Mouse (Mus musculus) cerebellum, postnatal 10 days (tissue): ENCODE results near the gene Klrb1a.
"Not testable (repeated sequence)": the region's sequence is repeated elsewhere in the genome, so short reads cannot be mapped to it uniquely, and the experiment has no call there.

Experiments used
- DNase-seq, 2 experiments: peaks; one replicate each; pipeline ENCODE4 v3.0.0; 2021; ENCODE audit warnings: mixed read lengths in 2 of 2

Gene Klrb1a

DNA sequence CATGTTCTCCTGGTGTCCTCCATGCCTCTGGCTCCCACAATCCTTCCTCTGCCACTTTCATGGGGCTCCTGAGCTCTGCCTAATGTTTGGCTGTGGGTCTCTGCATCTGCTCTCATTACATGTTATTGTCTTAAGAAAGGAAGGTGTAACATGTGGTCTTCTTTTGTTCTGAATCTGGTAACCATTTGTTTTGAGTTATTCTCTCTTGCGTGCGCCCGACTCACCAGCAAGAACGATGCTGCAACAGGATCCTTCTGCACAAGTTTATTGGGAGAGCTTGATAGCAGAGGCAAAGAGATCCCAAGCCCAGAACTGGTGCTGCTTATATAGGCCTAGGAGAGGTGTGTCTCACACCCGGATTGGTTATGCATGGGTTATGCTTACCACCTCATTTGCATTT lies at the start of gene Klrb1a:
TSS of gene Klrb1a (minus strand) at position 101 of the 400 bp plus-strand sequence.
- not testable (repeated sequence) for DNase-seq

DNA sequence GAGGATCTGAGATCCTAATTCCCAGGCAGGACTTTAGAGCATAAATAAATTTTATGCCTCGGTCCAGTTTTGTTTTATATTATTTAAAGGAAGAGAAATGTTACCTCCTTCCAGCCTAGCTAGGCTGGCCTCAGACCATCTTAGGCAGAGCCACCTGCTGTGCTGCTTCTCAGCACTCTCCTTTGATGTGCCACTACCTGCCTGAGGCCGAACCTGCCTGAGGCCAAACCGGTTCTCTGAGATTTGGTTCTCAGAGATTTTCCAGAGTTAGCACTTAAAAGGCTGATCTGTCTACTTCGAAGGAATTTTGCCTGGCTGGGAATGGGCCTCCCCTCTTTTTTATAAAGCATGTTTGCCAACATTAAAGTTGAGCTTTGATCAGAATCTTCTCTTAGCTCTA lies 46.6 kb upstream of the Klrb1a start:
- no peak for DNase-seq

DNA sequence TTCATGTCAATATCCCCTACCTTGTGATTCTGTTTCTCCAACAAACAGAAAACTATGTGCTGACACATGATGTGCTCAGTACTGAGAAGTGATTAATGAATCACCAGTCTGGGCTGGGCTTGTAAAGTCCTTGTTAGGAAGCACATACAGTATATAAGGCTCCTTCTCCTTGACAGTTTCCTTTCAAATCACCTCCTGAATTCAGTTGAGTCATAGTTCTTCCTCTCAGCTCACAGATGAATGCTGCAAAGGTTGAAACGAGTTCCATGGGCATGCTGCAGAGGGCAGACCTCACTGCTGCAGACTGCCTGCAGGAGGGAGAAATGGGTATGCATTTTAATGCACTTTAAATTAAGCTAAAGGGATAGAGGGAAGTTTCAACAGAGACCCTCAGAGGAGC lies 38.9 kb upstream of the Klrb1a start, which contains the start of gene Clec2h:
TSS of gene Clec2h (plus strand) at position 180 of the 400 bp plus-strand sequence.
- no peak for DNase-seq

DNA sequence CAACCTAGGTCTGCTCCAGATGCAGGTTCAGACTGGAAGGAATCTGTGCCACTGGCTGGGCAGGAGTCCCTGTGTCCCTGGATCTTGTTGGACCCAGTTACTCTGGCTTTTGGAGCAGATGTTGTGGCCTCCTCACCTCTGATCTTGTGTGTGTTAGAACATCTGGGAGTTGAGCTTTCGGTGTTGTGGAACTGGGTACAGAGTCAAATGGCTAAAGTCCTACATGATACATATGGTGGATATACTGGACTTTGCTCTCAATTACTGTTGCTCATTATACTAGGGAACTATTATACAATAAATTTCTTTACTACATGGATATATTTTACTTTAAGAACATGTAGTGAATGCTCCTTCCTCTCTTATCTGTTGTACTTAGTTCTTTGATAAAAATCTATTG lies 37.9 kb upstream of the Klrb1a start:
- no peak for DNase-seq

DNA sequence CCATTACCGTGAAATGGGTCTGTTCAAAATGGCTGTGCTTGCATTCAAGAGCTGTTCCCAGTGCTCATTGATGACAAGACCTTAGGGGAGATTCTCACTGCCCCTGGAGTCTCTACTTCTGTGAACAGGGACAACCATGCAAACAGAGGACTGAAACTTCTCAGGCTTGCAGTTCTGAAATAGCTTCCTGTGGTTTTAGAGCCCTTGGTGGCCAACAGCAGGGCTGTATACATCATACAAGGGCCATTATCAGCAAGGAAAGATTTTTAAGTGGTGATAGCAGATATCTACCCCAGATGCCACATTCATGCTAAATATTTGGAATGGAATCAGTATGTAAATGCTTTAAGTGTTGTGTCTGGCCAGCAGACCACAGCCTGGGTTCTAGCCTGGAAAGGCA lies 29.6 kb upstream of the Klrb1a start:
- no peak for DNase-seq

DNA sequence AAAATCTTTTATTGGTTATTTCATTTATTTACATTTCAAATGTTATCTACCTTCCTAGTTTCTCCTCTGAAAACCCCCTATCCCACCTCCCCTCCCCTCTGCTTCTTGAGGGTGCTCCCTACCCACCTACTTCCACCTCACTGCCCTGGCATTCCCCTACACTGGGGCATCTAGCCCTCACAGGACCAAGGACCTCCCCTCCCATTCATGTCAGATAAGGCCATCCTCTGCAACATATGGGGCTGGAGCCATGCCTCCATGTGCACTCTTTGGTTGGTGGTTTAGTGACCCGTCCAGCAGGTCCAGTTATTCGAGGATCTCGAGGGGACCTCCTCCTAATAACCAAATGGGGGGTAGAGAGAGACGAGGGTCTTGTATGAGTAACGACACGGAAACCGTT lies 27.5 kb upstream of the Klrb1a start:
- DNase-seq = not testable (repeated sequence)

DNA sequence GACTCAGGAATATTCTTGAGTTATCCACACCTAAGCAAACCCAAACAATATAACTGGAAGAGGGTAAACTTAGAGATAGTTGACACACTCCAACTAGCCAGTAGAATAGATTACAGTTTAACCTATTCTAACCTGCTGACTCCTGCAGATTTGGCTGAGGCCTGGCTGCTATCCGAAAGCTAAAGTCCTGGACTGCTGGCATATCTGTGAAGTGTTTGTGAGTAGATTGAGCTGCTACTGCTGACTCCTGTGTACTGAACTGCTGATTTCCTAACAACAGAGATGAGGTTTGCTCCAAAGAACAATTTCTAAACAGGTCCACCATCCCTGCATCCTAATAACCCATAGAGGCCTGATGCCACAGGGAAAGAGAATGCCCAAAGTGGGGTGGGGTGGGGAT lies 26.9 kb upstream of the Klrb1a start:
- DNase-seq = no peak

DNA sequence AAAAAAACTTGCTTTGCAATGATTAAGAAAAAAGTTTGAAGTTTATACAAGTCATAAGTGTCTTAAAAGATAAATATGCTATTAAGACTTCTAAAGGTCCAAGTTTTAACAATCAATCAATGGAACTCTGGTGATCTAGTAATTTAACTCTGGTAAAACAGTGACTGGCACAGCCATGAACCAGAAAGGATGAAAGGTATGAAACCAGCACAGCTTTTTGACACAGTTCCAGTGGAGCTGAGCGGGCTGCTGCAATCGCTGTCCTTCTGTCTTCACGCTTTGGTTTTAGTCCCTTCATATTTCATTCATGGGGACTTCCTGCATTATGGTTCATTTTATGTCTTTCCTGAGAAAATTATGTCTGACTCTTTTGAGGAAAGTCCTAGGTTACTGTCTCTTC lies 26.3 kb upstream of the Klrb1a start:
- no peak for DNase-seq

DNA sequence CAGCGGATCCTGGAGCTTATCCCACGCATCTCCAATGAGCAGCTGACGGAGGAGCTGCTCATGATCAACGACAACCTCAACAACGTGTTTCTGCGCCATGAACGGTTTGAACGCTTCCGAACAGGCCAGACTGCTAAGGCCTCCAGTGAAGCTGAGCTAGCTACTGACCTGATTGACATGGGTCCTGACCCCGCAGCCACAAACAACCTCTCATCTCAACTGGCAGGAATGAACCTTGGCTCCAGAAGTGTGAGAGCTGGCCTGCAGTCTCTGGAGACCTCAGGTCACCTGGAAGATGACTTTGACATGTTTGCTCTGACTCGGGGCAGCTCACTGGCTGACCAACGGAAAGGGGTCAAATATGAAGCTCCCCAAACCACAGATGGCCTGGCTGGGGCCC lies 22.4 kb upstream of the Klrb1a start:
- not testable (repeated sequence) for DNase-seq

DNA sequence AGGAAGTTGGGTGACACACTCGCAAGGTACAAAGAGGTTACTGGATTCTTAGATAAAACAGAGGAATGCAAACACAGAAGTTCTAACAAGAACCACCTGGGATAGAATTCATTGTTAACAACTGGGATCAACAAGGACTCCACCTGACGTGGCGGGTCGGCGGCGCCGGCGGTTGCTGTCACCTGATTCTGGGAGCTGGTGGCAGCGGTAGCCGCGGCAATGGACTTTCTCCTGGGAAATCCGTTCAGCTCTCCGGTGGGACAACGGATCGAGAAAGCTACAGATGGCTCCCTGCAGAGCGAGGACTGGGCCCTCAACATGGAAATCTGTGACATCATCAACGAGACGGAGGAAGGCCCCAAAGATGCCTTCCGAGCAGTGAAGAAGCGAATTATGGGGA lies 21.4 kb upstream of the Klrb1a start:
- not testable (repeated sequence) for DNase-seq

DNA sequence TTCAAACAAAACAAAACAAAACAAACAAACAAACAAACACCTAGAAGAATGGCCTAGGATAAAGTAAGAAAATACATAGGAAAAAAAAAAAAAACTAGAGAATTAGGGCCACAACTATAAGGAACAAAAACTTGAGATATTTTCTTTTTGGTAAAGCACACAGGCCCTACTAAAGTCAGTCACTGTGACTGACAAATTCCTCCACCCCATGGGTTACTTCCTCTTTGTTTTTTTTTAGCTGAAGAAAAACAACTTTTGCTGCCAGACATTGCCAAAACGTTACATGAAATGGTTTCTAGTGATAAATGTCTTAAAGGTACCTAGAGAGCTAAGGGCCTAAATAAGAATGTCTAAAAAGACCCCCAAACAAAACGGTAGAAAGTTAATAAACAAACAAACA lies 20.7 kb upstream of the Klrb1a start:
- no peak for DNase-seq

DNA sequence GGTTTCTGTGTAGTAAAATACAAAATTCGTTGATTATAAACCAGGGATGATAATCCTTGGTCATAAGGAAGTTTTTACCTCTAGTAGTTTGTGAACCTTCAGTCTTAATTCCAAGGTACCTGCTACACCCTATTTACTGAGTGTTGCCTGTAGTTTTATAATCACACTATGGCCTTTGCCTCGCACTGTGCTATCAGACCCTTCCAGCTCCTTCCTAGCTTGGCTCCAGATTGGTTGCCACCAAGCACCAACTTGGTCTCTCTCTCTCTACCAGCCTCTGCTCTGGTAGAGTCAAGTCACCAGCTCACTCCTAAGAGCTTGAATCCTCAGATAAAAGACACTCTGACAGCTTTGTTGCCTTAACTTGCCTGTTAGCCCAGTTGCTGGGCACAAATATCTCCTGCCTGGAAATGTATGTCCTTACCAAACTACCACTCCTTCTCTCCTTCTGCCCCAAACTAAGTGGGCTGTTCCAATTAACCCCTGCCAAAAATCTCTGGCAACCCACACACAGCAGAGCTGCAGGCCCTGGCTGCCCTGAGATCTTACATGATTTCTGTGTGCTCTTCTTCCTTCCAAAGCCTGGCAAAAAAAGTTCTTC lies 17.9 kb upstream of the Klrb1a start:
- DNase-seq = peak; percentile 4 to 16

DNA sequence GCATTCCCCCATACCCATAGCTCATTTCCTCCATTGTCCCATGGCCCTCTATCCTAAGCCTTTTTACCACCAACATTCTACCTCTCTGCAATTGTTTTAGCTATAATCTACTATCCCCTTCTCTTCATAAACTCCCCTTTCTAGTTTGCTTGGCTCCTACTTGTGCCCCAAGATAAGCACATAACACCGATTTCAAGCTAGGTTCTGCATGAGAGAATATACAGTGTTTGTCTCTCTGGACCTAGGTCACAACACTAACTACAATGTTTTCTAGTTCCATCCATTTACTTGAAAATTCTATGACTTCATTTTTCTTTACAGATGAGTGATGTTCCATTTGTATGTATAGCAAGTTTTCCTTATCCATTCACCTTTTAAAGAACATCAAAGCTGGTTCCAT lies 17.3 kb upstream of the Klrb1a start:
- no peak for DNase-seq

DNA sequence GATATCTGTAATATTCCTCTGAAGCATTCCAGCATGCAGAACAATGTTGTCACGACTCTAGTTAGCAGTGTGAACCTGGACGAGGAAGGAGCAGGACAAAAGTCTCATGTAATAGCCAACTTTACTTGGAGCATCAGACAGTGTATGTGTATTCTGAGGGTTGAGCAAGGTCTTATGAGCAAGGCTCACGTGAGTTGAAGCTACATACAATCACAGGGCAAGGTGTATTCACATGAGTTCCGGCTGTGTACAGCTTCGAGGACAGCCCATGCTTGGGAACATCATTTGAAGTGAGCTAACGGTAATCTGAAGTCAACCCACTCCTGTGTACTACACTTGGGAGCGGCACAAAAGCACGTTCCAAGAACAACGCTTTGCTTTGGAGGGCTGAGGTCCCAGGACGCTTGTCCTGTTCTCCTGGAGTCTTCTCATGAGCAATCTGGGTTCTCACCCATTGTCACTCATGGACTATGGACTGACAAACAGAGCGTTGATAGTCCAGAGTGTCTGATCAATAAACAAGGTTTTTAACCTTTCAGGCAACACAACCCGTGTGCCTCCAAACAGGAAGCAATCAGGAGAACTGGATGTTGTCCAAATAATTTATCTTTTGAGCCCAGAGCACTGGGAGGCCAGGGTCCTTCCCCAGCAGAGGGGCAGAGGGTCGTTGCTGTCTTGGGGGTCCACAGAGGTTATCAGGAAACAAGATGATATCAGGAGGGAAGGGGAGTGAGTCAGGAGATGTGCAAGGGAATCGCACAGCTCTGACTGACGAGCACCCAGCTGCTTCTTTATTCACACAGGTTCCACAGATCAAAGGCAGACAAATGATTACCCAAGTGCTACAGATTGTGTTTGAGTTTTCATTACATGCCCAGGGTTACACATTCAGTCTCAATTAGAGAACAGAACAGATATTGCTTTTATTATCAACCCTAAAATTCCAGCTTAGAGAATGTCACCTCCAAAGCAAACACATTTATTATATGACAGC lies 7.9 kb upstream of the Klrb1a start:
- not testable (repeated sequence) for DNase-seq

DNA sequence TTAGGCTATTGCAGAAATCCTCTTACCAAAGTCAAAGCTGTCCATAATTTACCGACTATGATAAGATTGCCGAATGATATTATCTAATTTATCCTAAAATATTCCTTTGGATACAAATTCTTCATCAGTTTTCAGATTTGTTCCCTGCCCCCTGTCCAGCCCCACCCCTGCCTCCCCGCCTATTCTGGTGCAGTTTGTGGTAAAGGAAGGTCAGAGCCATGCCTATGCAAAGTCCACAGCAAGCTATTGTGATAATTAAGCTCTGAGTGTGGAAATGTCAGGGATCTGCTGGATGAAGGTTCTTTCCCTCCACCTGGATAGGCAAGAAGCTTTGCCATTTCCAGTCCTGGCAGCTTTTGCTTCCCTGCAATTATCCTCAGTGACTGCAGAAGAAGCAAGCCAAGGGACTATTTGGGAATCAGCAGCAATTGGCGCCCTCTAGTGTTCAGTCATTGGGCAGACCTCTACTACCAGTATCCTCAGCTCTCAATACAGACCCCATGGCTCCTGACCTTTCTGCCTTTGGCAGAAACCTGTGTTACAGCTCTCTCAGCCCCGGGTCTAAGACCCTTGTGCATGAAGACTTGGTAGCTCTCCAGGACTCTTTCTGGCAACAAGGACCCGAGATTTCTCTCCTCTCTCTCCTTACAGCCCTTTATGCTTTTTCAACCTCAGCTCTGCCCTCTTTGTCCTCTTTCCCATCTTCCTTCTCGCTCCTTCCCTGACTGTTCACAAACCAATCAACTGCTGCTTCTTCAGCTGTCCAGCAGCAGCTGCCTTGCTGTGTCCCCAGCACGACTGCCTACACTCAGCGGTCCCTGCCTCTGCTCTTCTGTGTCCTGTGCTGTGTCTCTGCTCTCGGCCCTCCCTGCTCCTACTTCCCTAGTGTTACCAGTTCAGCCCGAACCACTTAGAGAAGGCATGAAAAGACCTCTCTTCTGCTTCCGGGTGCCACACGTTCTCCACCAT lies 6.7 kb upstream of the Klrb1a start:
- peak; percentile 76 to 83 for DNase-seq

DNA sequence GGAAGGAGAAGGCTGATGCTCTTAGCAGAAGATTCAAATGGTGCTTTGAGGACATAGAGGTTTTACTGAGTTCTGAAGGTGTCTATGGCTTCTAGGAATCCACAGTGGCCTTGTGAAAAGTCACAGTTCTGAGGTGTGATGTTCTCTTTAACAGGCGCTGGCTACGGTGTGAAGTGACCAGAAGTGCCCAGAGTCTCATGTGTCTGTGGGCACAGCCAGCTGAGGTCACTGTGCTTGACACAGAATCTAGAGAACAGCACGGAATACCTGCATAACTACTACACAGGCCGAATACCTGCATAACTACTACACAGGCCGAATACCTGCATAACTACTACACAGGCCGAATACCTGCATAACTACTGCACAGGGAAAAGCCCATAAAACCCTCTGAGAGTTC lies 1.9 kb upstream of the Klrb1a start:
- not testable (repeated sequence) for DNase-seq

DNA sequence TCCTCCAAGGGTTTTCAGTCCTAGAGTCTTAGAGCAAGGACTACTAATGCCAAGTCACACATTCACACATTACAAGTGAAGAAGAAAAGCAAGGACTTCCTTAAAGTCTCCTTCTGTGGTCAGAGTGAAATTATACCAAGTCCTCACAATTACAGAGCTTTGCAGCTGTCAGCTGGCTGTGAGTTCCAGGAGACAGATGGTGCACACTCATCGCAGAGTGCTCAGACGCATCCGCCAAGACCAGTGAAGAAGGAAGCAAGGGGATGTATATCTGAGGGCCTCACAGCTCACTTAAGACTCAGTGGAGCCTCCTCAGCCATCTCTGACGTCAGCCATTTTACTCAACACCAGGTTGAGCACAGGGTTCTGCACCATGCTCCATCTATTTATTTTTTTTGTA lies 1.1 kb upstream of the Klrb1a start:
- peak in 1 of 2 experiments; percentile 24 for DNase-seq

DNA sequence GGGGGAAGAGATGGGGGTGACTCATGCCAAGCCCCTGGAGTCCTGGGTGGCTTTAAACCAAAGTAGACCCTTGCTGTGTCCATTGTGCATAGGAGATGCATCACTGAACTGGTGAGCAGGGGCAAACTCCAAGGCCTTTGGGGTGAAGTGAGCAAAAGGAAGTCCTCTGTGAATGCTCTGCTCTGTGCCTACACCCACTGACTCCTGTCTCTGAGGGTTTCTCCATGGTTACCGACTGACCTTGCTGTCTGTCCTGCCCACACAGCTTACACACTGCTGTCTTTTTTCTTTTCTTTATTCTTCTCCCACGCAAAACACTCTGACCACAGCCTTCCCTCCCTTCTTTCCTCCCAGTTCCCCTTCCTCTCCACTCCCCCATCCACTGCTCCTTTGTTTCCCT lies 600 bp downstream of the Klrb1a start:
- no peak for DNase-seq

DNA sequence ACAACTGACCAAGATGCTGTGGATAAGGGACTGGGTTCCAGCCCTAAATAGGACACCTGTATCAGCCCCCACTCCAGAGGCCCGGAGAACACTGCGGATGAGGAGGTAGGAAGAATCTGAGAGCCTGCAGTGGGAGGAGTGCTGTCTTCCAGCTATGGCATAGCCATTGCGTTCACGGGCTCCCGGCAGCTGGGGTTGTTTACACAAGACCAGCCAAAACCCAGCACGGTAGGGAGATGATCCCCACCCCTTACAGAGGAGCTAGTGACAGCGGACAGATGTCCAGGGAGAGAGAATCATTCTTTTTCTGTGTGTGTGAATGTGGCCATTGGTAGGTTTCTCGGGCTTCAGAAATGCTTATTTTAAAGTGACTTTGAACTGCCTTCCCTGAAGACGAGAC lies 17.0 kb downstream of the Klrb1a start:
- DNase-seq = peak; percentile 23 to 26

DNA sequence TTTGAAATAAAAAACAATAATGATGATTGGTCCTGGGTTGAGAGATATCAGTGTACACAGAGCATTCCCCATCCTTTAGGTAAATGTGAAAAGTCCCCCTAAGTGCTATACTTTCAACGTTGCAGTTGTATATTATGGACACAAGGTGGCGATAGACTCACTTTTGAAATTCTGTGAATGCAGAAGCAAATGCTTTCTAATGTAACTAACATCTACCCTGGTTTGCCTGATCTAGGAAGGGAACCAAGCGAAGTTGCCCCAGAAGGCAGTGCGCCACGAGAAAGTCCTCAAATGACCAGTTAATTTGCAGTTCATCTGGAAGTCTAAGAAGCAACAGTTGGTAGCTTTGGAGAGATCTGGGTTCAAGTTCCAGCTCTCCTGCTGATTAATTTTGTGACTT lies 18.8 kb downstream of the Klrb1a start:
- peak; percentile 18 to 40 for DNase-seq

DNA sequence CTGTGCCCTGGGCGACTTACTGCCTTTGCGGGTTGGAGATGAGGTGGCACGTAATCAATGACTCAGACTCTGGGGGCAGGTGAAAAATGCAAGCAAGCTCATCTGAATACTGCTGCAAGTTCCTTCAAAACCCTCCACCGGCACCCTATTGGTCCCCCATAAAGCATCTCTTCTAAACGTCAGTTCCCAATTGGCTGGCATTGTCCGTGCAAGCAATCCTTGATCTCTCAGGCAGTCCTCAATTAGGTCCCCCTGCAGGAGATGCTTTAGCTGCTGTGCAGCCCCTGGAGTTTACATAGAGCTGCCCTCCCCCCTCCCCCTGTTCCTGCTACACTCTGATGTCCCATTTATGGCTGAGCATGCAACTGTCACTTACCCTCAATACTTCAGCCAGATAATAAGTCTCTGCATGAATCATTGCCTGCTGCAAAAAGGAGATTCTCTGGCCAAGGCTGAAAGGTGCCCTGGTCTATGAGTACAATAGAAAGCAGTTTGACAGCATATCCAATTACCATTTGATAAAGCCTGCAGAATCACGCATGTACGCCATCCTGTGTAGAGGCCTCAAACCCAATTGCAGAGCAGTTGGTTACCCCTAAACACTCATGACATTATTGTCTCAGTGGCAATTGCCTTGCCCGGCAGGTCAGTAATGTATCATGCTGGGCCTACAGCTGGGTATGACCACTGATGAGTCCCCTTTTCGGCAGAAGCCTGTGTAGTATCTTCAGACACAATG lies 20.7 kb downstream of the Klrb1a start:
- no peak for DNase-seq

DNA sequence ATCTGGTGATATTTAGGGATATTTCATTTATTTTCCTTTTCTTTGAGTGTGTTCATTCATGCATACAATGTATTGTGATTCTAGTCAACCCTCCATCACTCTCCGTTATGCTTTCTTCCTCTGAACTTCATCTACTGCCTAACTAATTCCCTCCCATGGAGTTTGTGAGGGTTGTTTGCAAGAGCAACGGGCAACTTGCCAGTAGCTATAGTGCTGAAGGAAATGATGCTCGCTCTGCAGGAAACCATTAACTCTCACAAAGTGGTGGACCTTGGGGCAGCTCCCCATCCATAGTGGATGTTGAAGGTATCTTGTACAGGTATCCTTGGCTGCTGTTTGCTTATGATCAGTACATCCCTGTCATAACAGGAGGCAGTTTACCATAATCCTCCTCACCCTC lies 21.3 kb downstream of the Klrb1a start:
- no peak for DNase-seq
